Mouse (Mus musculus): ENCODE measurements around the gene Tsr3.

The Tsr3 gene

GRCm38 (mm10) chr17:25244239-25244638 is 4.3 kb downstream of the Tsr3 start:
- DNase-seq, result no peak

- DNase-seq, result peak in 1 of 2 experiments; percentile 4
Observed at GRCm38 (mm10) chr17:25248033-25248750, 8.2 kb downstream of the Tsr3 start.

DNA sequence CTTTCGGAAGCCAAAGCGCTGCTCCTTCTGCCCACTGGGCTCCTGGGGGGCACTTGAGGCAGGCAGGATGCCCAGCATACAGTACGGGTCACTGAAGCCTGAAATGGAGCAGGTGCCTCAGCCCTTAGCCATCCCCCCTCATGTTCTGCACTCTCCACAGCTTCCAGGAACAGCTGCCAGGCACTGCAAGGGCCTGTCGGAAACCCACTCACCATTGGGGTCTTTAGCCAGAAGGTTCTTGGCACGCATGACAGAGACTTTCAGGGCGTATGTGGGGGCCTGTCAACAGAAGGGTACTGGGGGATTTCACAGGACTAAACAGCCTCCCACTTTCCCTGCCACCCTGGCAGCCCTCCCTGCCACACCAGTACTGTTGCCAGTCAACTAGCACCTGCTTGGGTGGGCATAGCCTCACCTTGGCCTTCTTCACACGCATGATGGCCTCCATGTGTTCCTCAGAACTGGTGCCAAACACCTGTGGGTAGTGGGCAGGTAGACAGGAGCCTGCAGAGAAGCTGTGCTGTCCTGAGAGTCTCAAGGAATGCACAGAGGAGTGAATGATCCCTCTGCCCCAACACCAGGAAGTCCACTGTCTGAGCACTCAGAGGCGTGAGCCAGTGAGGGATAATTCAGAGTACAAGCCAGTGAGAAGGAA is 10.3 kb downstream of the Tsr3 start:
- peak; percentile 91 for DNase-seq

GRCm38 (mm10) chr17:25252643-25253042 is 12.7 kb downstream of the Tsr3 start:
- peak in 1 of 2 experiments; percentile 13 for DNase-seq

GRCm38 (mm10) chr17:25253760-25254159 is 13.8 kb downstream of the Tsr3 start:
- peak; percentile 46 to 47 for DNase-seq

DNA sequence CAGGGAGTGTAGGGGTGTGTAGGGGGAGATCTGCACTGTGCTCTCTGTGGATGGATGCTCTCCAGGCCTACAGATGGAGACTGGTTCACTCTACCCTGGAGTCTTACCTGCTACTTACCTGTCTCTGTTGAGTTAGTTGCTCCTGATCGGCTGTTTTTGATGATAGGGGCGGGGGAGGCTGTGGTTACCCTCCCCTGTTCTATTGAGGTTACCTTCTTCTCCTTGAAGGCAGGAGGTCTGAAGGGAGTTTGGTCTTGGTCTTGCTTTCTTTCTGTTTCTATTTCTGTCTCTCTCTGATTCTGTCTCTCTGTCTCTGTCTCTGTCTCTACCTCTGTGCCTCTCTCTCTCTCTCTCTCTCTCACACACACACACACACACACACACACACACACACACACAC is 15.1 kb downstream of the Tsr3 start:
- no peak for DNase-seq

DNA sequence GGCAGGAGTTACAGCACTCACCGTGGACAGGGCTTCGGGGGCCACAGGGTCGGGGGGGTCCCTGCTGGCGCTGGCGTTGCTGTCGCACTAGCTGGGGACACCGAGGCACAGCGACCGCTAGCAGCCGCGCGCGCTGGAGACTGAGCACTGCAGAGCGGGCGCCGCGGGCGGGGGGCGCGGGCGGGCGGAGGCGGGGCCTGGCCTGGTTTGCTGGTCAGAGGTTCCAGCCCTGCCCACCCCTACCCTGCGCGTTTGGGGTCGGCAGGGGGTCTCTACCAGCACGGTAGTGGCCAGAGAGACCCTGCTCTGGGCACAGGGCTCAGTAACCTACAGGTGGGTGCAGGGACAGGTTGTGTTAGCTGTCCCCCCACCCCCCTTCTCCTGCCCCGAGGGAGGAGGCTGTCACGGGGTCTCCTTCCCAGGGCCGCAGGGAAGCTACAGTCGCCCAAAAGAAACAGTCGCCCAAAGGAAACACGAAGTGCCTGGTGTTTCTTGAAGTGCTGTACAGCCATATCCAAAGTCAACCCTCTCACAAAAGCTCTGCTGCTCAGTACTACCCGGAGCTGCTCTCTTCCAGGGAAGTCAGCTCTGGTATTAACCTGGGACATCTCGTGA is 16.3 kb downstream of the Tsr3 start, which contains the start of gene Baiap3:
TSS of gene Baiap3 (minus strand) at position 225 of the 615 bp plus-strand sequence.
- no peak for DNase-seq

GRCm38 (mm10) chr17:25257804-25258261 is 17.9 kb downstream of the Tsr3 start:
- DNase-seq, result no peak

GRCm38 (mm10) chr17:25264453-25264852 is 24.5 kb downstream of the Tsr3 start:
- DNase-seq, result no peak

DNA sequence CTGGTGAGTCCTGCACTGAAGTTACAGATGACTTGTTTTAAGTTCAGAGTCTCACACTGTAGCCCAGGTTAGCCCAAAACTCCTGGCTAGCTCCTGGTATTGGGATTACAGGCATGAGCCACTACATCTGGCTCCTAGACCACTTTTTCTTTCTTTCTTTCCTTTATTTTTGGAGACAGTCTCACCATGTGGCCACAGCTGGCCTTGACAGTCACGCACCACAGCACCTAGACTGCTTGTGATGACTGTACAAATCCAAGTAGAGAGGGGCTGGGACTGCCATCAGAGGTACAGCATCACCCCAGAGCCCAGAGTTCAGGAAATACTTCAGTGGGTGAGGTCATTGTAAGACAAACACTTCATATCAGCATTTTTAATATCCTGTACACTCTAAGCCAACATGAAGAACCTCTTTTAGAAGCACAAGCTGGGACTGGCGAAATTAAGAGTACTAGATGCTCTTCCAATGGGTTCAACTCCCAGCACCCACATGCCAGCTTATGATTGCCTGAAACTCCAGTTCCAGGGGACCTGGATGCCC is 30.9 kb downstream of the Tsr3 start:
- no peak for DNase-seq

DNA sequence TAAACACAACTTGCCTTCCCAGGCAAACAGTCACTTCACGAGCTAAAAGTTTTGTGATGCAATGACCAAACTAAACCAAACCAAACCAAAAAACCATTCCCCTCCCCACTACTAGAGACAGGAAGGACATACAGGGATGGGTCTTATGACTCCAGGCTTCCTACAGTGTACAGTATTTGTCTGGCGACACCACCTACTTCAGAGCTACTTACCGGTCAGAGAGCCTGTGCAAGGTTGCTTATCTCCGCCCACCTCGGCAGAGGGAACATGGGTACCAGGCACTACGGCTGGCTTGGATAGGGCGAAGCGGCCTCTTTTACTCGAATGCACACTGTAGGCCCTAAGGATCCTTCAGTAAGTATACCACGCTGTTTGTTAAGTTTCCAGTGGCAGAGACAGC is 32.4 kb downstream of the Tsr3 start:
- no peak for DNase-seq

DNA sequence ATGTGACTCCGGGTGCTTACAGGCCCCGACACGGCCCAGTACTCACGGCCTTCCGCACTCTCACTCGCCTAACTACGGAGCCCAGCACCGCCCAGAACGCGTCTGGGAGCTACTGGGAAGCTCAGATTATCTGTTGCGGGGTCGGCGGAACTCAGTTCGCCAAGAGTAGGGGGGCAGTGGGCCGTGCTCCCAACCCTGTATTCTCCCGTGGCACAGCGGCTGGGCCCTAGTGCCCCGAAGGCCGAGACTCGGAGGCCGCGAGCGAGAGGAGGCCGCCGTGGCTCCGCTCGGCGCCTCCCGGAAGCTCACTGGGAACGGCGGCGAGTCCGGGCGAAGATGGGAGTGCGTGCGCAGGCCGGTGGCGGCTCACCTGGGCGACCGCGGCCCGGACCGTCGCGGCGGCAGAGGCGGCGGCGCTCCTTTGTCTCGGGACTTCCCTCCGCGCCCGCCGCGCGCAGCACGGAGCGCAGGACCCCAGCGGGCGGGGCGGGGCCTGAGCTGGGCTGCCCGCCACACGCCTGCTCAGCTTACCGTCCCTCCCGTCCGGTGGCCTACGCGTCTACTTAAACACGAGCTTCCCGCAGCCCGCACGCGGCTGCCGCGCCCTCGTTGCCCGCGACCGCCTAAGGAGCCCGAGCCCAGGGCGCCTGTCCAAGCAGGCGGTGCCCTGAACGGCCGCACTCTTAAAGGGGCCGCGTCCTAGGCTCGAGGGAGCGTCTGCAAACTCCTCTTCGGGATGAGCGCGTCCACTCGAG is 33.2 kb downstream of the Tsr3 start:
- DNase-seq, result peak; percentile 91 to 92

- peak; percentile 94 to 96 for DNase-seq
Observed at GRCm38 (mm10) chr17:25273706-25274501, 33.9 kb downstream of the Tsr3 start.

- peak; percentile 79 to 81 for DNase-seq
Observed at GRCm38 (mm10) chr17:25274571-25275346, 34.8 kb downstream of the Tsr3 start, which contains the start of gene Ube2i. Gene Ube2i, minus strand, starts transcription at chr17:25274622.

DNA sequence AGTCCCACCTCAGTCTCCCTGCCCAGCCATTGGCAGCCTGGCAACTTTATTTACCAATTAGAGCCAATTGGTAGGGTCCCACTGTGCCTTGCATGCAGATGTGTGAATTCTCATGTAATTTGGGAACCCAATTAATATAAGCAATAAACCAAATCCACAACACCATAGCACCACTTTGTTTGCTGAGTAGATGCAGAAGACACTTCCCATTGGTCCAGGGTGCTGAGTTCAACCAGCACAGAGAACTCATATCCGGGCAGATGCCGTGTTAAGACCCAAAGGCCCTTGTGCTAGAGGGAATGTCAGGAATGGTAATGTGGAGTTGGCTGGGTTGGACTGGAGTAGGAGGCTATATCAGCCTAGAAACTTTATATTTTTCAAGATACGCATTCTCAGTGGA is 35.9 kb downstream of the Tsr3 start:
- DNase-seq, result no peak

DNA sequence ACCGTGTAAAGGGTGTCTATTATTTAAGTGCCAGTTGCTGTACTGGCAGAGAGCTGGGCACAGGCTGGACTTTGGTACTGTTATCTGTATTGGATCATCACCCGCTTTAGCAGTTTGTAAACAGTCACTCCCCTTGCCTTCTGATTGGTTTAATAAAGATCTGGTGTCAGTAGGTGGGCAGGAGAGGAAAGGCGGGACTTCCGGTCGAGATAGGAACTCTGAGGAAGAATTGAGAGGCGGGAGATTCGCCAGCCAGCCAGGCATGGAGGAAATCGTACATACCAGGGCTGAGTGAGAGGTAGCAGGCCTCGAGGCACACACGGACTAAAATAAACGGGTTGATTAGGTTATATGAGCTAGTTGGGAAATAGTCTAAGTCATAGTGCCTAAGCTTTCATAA is 42.2 kb downstream of the Tsr3 start:
- DNase-seq, result peak in 1 of 2 experiments; percentile 51

DNA sequence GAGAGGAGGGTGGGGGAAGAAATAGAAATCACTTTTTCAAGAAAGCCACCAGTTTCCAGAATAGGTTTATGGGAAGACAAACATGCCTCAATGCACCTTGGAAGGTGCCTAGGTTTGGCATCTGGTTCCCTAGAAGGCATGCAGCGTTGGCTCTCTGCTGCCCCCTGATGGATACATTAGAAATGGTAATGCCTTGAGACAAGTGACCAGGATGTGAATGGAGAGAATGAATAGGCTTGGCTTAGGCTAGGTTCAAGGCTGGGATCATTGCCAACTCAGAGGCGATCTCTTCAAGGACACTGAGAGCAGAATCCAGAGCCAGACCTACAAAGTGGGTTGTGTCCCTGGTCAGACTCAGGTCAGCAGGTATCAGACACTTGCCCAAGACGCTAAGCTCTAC is 45.1 kb downstream of the Tsr3 start:
- peak; percentile 94 to 97 for DNase-seq

- DNase-seq, result peak; percentile 75
Observed at GRCm38 (mm10) chr17:25288842-25289241, 48.9 kb downstream of the Tsr3 start.

DNA sequence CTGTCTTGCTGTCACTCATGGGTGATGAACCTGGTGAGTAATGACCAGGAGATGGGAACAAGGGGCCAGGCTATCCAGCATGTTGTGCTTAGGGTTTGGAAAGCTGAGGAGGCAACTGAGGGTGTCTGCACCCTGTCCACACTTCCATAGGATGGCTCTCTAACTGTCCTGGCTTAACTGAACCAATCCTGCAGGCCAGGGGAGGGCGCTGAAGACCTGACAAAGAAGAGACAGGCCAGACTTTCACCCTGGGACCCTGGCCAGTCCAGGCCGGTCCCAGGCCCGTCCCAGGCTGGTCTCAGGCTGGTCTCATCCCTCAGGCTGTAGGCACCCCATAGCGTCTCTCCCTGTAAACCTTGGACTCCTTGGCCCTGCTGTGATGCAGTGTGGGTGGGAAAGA is 50.4 kb downstream of the Tsr3 start:
- no peak for DNase-seq
